Mouse (Mus musculus) A20 (cell line): ENCODE measurements around the gene Cpsf4.
A peak's percentile ranks its signal among the peaks of the same experiment; 100 is the strongest.
"Not testable (repeated sequence)": the region's sequence is repeated elsewhere in the genome, so short reads cannot be mapped to it uniquely, and the experiment has no call there.

ENCODE experiments used
- DNase-seq: peaks from one replicate; pipeline ENCODE4 v3.0.0-alpha.2; 2011; ENCODE audit warnings: low read depth, low spot score

The Cpsf4 gene

DNA sequence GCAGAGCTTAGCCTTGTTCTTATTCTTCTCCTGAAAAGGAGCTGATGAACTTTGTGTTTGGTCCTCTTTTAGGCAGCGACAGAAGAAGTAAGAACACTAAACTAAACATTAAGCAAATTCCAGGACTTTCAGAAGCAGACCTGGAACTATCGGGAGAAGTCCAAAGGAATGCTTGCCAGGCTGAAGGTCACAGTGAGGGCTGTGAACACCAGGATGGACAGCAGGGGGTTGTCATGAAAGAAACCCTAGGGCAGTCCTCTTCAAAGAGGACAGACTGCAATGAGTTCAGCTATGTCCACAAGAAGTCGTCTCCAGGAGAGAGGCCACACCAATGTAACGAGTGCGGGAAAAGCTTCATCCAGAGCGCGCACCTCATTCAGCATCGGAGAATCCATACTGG, 53.0 kb downstream of the Cpsf4 start:
- DNase-seq: no peak

GRCm38 (mm10) chr5:145222840-145223239, 55.8 kb downstream of the Cpsf4 start:
- no peak for DNase-seq

GRCm38 (mm10) chr5:145223395-145223794, 56.4 kb downstream of the Cpsf4 start:
- DNase-seq: no peak

DNA sequence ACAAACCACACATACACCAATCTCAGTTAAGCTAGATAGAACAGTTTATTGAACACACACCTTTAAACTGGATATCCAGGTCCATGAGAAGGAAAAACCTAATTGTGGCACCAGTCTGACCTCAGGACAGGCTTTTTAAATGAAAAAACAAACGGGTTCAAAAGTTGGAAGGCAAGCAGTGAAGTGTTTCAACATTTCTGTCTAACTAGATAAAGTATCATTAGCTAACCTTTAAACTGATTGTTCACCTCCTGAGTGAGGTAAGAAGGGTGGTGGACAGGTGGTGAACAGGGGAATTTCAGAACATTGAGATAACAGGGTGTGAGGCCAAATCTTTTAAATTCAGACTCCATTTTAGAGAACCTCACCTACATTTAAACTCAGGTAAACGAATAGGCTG, 59.4 kb downstream of the Cpsf4 start:
- DNase-seq: no peak

GRCm38 (mm10) chr5:145229283-145229682, 62.3 kb downstream of the Cpsf4 start:
- DNase-seq: not testable (repeated sequence)

- no peak for DNase-seq
Measured at GRCm38 (mm10) chr5:145230641-145231040, 63.6 kb downstream of the Cpsf4 start.

- DNase-seq: peak; percentile 97
Measured at GRCm38 (mm10) chr5:145231367-145231871, 64.4 kb downstream of the Cpsf4 start, which contains the start of gene Zfp655. Zfp655 (plus strand) TSS chr5:145231715.
